In the genomic region with DNA sequence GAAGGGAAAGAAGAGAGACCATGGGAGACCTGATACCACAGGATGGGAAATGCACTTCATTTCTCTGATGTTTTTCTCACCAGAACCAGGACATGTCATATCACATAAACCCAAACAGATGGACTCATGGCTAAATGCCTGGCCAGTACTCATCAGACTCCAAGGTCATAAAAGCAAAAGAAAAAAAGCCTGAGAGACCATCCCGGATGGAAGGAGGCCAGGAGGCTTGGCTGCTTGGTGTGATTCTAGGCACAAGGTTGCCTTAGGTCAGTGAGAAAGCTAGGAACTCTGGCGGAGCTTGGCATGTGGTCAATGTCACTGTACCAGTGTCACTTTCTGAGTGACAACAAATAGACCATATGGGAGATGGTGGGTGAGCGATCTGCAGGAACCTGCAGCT, we compare ENCODE assay signal across 10 mouse cellular contexts. TPM values are rescaled to one million over a fixed set of nuclear protein-coding genes. Genes with fewer than 3 reads are reported as not detected.
DNase-seq lines count a peak whose midpoint lies in the region; ATAC-seq and TF ChIP-seq lines count a peak whose summit lies in the region.
"Had no signal": no experiment of that assay in that cellular context is flagged by ENCODE, and none has a peak within 500 bp of the region (broad histone marks: within the 10 kb centered on the region; RNA-seq: fewer than 3 reads in every experiment).

No protein-coding gene starts in this region.

- DNase-seq in kidney, adult 9 months: peak; percentile 12
- DNase-seq in kidney, adult 8-10 months: no peak
- DNase-seq in Muller cell, postnatal 12 days (ENCODE audit: inconsistent ontology term): peak; percentile 42
- peak; percentile 52 to 66 for DNase-seq in cerebellum, postnatal 14 days
- DNase-seq in liver, embryonic 14.5 days (ENCODE audit: low read depth in 3 of 3, low spot score in 3 of 3): no peak
- DNase-seq in spleen, adult 18-20 months: no peak

- H3K9me3 ChIP-seq in liver, embryonic 14.5 days (ENCODE audit: control insufficient read depth, low read length): no peaks in the 10 kb centered on the region
- no peaks in the 10 kb centered on the region for H3K9me3 ChIP-seq in hindbrain, embryonic 13.5 days

- no peak for ATAC-seq in liver, embryonic 14.5 days (ENCODE audit: insufficient read depth)
- no peak for ATAC-seq in hindbrain, embryonic 13.5 days (ENCODE audit: low FRiP score)
- ATAC-seq in activated CD4-positive, CD25-positive, alpha-beta regulatory T cell, adult 4 months: no peak
- ATAC-seq: hindbrain, postnatal 0 days had no signal

- TF ChIP-seq CTCF in liver, embryonic 14.5 days (IDR thresholded peaks at IDR 0.05; ENCODE audit: low read depth): no peak

- H3K4me2 ChIP-seq in liver, embryonic 14.5 days (ENCODE audit: low read depth): no peak overlapping the region
- no peak overlapping the region for H3K4me2 ChIP-seq in hindbrain, embryonic 13.5 days

- H3K9ac ChIP-seq in liver, embryonic 14.5 days (replicated peaks): no peak overlapping the region
- no peak overlapping the region for H3K9ac ChIP-seq in hindbrain, embryonic 13.5 days

- WGBS in liver, embryonic 14.5 days (ENCODE audit: insufficient replicate concordance): 66% methylated on average over 3 of the region's 3 CpGs
- WGBS in hindbrain, embryonic 13.5 days: 81% methylated on average over 3 of the region's 3 CpGs

- no peaks in the 10 kb centered on the region for H3K36me3 ChIP-seq in liver, embryonic 14.5 days (replicated peaks; ENCODE audit: control insufficient read depth, insufficient read depth, low read depth)
- no peaks in the 10 kb centered on the region for H3K36me3 ChIP-seq in hindbrain, embryonic 13.5 days

- no peak overlapping the region for H3K4me3 ChIP-seq in liver, embryonic 14.5 days (ENCODE audit: insufficient read depth in 1 of 2, low read depth in 2 of 2, low read length in 2 of 2)
- H3K4me3 ChIP-seq in hindbrain, embryonic 13.5 days: no peak overlapping the region

- no peaks in the 10 kb centered on the region for H3K27me3 ChIP-seq in liver, embryonic 14.5 days (ENCODE audit: control insufficient read depth, insufficient read depth, low read length)
- no peaks in the 10 kb centered on the region for H3K27me3 ChIP-seq in hindbrain, embryonic 13.5 days

- peak overlapping the region; percentile 15 for H3K27ac ChIP-seq in liver, embryonic 14.5 days
- no peak overlapping the region for H3K27ac ChIP-seq in hindbrain, embryonic 13.5 days
- H3K27ac ChIP-seq: hindbrain, postnatal 0 days had no signal

- no peak for TF ChIP-seq EP300 in liver, embryonic 14.5 days (IDR thresholded peaks at IDR 0.05; ENCODE audit: low read depth)

- H3K4me1 ChIP-seq in liver, embryonic 14.5 days (replicated peaks; ENCODE audit: control insufficient read depth in 2 of 2, insufficient read depth in 2 of 2, low read length in 1 of 2): peaks cover 36 to 47% of the 10 kb centered on the region in 2 experiments
- H3K4me1 ChIP-seq in hindbrain, embryonic 13.5 days (replicated peaks): no peaks in the 10 kb centered on the region

RNA-seq across cellular contexts. Expression of a gene that starts 9.1 kb away (rescaled TPM):
- 2.7 and 4.7 TPM in 2 replicates for polyA plus RNA-seq in liver, embryonic 14.5 days (2012; rRNA removed)
- polyA plus RNA-seq in liver, embryonic 14.5 days (2014; fragmentation: Nextera tagmentation; extraction: Ambion mirVana): 3.3 TPM in 2 replicates
- polyA plus RNA-seq in hindbrain, embryonic 13.5 days (2015; fragmentation: Nextera tagmentation; extraction: Ambion mirVana): 22.0 and 25.3 TPM in 2 replicates
- 1 to 10 TPM; 1.4 to 3.5 TPM for polyA plus RNA-seq in activated CD4-positive, CD25-positive, alpha-beta regulatory T cell, adult 4 months (2017; shearing (Covaris generic))

RNA-seq across cellular contexts. Expression of a gene that starts 29.1 kb away (rescaled TPM):
- 1.4 and 2.1 TPM in 2 replicates for polyA plus RNA-seq in liver, embryonic 14.5 days (2012; rRNA removed)
- 1.7 and 1.8 TPM in 2 replicates for polyA plus RNA-seq in liver, embryonic 14.5 days (2014; fragmentation: Nextera tagmentation; extraction: Ambion mirVana)
- polyA plus RNA-seq in hindbrain, embryonic 13.5 days (2015; fragmentation: Nextera tagmentation; extraction: Ambion mirVana): not detected in 2 replicates
- polyA plus RNA-seq in activated CD4-positive, CD25-positive, alpha-beta regulatory T cell, adult 4 months (2017; shearing (Covaris generic)): not detected
- polyA plus RNA-seq: embryonic facial prominence, embryonic 11.5 days; hindbrain, postnatal 0 days had no signal

RNA-seq across cellular contexts. Expression of a gene that starts 44.5 kb away (rescaled TPM):
- 0.10 and 0.30 TPM in 2 replicates for polyA plus RNA-seq in liver, embryonic 14.5 days (2012; rRNA removed)
- polyA plus RNA-seq in liver, embryonic 14.5 days (2014; fragmentation: Nextera tagmentation; extraction: Ambion mirVana): 0.61 TPM in 1 of 2 replicates, not detected in the other
- polyA plus RNA-seq in hindbrain, embryonic 13.5 days (2015; fragmentation: Nextera tagmentation; extraction: Ambion mirVana): 119 and 130 TPM in 2 replicates
- polyA plus RNA-seq in activated CD4-positive, CD25-positive, alpha-beta regulatory T cell, adult 4 months (2017; shearing (Covaris generic)): not detected

Comparison
In these comparisons a context has a peak if more than half of its experiments do, and no peak if none do; other contexts are left out.
1. DNase-seq: peak in kidney, adult 9 months (single experiment), Muller cell, postnatal 12 days (single experiment) and cerebellum, postnatal 14 days (2 of 2); none in kidney, adult 8-10 months (0 of 2), liver, embryonic 14.5 days (0 of 3) and spleen, adult 18-20 months (0 of 2).
2. RNA of a gene that starts 44.5 kb away (polyA plus RNA-seq): 119 to 130 TPM in hindbrain, embryonic 13.5 days; not detected in activated CD4-positive, CD25-positive, alpha-beta regulatory T cell, adult 4 months and 0.10 to 0.61 TPM in liver, embryonic 14.5 days; every median in the first group is over 10 times any median in the second.